Mouse (Mus musculus) ES-E14 (cell line): ENCODE data around the gene Kcnc1.

Source experiments
- CHD2 ChIP-seq: IDR thresholded peaks from 2 replicates; pipeline ENCODE4 v1.6.1; 2014; ENCODE audit warnings: mild to moderate bottlenecking, low read depth, low read length, inconsistent platforms
- ZNF384 ChIP-seq: IDR thresholded peaks from 2 replicates; pipeline ENCODE4 v1.6.1; 2012; ENCODE audit warnings: low read depth, low read length, inconsistent platforms

DNA sequence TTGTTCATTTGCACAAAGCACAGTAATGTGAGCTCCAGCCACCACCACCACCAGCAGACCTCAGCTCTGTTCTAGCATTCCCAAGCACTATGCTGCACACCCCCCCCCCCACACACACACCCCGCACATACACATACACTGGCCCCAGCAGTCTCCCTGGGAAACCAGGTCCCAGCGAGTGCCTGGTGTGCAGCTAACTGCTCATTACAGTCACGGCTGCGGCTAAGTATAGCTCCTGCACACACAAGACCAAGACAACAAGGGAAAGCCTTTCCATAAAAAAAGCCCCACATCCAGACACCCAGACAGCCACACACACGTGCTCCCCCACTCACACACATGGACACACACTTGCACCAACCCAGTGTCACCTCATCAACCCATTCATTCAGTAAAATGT lies 16.5 kb downstream of the Kcnc1 start:
- no peak for TF ChIP-seq ZNF384
- no peak for TF ChIP-seq CHD2
